Mouse (Mus musculus) heart, adult 18-20 months (tissue): ENCODE results near the gene Myof. TPM values are rescaled to one million over a fixed set of nuclear protein-coding genes. Genes with fewer than 3 reads are reported as not detected.

Experiments used
- DNase-seq, 2 experiments: peaks; one replicate each; pipeline ENCODE4 v3.0.0; 2021 to 2022; ENCODE audit warnings: mixed read lengths in 1 of 2
- total RNA-seq, 2 experiments: library from RNA; stranded (reverse); gene quantifications; 2 replicates each; pipeline ENCODE4 v1.2.3; 2021

Myof gene
- total RNA-seq, 2 experiments from 2014 or later, result 5.6 to 13.0 TPM

DNA sequence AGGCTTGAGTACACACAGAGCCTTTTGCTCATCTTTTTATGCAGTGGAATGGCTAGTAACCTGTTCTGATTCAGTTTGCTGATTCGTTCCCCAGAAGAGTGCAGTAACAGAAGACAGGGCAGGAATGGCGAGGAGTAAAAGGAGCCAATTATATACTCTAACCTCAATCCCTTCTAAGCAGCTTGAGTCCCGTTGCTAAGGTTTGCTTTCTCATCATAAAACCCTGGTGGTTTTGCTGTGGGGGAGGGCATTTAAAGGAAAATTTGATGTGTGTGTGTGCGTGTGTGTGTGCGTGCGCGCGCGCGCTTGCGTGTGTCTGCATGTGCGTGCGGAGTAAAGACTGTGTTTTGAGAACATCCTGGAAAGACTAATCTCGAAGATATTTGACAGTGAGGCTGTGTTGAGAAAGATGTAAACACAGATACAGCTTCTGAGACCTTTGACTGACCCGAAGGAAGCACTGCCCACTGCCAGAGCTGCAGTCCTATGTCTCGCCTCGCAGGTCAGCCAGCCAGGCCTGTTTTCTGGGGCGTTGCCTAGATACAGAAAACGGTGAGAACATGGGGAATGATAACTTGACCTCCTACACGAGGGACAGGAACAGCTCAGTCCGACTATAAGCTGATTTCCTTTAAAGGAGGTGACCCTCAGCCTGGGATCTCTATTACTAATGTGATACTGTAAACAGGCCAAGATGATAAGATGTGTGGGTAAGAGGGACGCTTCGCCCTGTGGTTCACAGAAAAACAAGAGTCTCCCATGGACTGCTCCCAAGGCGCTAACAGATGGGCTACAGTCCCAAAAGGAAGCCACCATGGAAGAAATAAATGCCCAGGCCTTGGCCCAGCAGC is 39.5 kb downstream of the Myof start:
- DNase-seq, result peak; percentile 56 to 66

GRCm38 (mm10) chr19:38002816-38003215 is 40.6 kb downstream of the Myof start:
- no peak for DNase-seq

GRCm38 (mm10) chr19:38000990-38001389 is 42.4 kb downstream of the Myof start:
- no peak for DNase-seq

GRCm38 (mm10) chr19:37999941-38000340 is 43.4 kb downstream of the Myof start:
- no peak for DNase-seq

DNA sequence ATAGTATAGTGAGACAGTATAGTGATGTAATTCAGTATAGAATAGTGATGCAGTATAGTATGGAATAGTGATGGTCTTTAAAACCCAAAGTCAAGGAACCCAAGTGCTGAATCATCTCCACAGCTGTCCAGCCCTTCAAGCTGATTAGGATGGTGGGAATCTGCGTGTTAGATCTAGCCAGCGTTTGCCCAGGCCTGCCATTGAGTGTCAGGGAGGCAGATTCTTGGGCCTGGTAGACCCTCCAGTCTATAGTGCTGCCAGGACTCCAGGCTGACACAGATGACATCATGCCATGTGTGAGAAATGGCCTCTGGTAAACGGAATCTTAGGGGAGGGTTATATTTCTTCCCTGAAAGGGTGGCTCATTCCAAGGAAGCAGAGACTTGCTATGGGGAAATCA is 49.1 kb downstream of the Myof start:
- no peak for DNase-seq

- DNase-seq, result no peak
Observed at GRCm38 (mm10) chr19:37992184-37992554, 51.2 kb downstream of the Myof start.

GRCm38 (mm10) chr19:37991399-37992183 is 51.8 kb downstream of the Myof start:
- peak; percentile 55 to 72 for DNase-seq

- DNase-seq, result no peak
Observed at GRCm38 (mm10) chr19:37989971-37990370, 53.4 kb downstream of the Myof start.

- DNase-seq, result peak; percentile 12 to 17
Observed at GRCm38 (mm10) chr19:37988156-37988555, 55.2 kb downstream of the Myof start.

DNA sequence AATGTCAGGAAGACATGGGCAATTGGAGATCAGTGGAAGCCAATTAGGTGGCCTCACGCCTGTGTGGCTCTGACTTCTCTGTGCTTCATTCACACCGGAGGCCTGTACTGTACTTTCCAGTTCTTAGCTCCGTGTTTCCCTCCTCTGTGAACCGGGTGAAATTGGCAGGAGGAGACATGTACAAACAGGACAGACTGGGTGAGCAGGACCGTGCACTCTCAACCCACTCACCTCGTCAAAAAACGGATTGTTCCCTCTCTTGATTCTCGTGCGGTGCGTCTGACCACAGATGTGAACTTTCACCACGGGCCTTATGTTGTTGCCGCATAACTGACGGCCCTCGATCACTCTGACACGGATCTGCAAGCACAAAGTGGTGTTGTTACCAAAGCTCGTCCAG is 57.6 kb downstream of the Myof start:
- no peak for DNase-seq

GRCm38 (mm10) chr19:37975951-37976350 is 67.4 kb downstream of the Myof start:
- DNase-seq, result no peak

DNA sequence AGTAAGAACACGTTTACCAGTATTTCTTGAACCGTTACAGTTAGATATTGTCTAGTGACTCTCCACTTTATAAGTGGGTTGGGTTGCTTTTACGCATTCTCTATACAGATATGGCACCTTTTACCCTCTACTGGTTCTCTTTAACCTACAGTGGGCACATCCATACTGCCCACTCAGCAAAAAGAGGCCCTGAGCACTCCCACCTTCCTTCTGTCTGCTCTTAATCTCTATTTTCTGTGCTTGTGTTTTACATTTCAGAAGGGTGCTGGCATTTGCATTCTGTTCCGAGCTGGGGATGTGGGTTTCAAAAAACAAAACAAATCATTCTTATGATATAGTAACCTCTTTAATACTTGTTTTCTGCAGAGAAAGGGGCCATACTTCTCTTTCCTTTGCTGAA is 72.8 kb downstream of the Myof start:
- no peak for DNase-seq

DNA sequence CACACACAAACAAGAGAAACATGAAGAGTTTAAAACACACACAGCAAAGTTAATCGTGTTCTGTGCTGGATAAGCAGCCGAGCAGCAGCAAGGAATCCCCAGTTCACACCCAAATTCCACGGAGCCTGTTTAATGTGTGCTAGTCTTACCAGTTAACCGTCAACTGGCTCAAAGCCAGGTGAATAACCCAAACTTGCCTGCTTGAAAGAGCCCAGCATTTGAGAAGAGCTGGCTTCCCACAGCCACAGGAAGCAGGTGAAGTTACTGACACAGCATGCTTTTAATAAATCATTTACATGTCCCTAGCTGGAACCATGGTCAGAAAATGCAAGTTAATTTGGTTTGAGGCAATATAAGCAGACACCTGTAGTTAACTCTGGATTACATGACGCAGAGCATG is 73.4 kb downstream of the Myof start:
- no peak for DNase-seq

DNA sequence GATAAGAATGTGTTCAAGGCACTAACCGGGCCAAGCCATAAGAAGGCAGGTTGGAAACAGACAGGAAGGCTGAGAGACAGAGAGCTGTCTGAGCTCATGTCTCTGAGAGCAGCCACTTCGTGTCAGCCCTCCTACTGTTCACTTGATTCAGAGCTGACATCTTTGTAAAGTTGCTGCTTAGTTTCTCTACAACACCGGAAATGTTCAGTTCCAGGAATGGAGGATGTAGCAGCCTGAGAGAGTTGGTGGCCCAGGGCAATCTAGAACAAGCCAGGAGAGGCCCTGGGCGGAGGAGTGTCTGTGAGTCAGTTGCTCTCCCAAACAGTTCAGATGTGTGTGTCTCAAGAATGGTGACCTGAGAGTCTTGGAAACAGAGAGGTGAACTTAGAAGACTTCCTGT is 77.5 kb downstream of the Myof start:
- DNase-seq, result no peak

DNA sequence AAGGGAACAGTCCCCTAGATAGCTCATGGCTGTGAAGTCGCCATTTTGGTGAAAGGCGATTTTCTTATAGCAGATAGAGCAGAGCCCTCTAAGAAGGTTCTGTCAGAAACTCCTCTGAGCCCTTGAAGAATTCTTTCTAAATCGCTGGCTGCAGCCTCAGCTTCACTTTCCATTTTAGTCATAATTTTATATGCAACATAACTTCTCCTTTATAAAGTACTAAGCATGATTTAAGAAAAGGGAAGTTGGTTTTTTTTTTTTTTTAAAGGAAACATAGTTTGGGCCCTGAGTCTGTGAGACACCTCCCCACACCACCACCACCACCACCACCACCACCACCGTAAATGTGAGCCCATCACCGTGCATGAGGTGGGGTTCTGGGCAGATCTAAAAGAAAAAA is 80.0 kb downstream of the Myof start:
- DNase-seq, result peak in 1 of 2 experiments; percentile 37

- no peak for DNase-seq
Observed at GRCm38 (mm10) chr19:37960791-37961190, 82.6 kb downstream of the Myof start.

- no peak for DNase-seq
Observed at GRCm38 (mm10) chr19:37959543-37960215, 83.7 kb downstream of the Myof start.

DNA sequence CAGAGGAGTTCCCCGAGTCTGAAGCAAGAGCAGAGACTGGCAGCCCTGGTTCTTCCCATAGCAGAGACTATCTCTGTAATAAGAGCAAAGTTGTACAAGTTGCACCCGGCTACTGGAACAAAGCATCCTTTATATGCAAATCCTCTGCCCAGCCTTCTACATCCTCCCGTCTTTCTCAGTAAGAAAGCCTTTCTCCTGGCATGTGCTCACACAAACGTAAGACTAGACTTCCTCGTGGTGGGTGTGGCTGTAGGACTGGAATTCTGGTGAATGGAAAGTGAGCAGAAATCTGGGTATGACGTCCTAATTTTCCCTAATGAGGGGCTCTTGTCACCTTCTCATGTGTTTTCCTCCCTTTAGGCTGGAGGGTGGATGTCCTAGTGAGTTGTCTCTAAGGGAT is 84.3 kb downstream of the Myof start:
- DNase-seq, result no peak

DNA sequence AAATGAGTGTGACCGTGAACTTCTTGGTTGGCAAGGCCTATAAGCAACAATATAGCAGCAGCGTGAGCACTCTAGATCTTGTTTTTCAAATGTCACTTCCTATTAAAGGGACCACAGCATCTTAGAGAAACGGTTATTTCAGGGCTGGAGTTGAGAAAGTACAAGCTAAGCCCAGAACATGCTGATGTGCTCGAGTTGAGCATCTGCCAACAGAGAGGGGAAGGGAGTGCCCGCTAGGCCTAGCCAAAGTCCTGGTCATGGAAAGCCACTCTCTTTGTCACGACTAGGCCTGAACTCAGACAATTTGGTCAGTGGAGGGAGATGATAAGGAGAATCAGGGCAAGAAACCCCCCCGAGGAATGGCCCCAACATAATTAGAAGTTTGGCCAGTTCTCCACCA is 86.1 kb downstream of the Myof start:
- DNase-seq, result peak; percentile 79 to 90

- peak; percentile 20 to 35 for DNase-seq
Observed at GRCm38 (mm10) chr19:37956006-37956405, 87.4 kb downstream of the Myof start.

GRCm38 (mm10) chr19:37955425-37956001 is 87.9 kb downstream of the Myof start:
- DNase-seq, result peak; percentile 82 to 91

DNA sequence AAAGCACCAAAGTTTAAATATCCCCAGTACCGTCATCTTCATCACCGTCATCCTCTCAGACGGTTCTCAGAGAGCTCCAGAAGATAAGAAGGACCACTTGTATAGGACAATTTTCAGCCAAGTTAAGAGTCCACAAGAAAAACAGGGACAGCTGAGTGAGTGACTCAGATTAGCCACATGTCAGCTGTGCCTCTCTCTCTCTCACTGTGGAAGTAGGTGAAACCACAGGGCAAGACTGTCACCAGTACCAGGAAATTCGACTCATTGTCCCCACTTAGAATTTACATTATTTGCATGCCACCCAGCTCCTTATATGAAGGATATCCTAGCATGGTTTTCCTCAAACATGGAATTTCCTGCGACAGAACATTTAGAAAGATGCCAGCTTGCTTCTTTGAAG is 88.6 kb downstream of the Myof start:
- no peak for DNase-seq

GRCm38 (mm10) chr19:37954236-37954635 is 89.1 kb downstream of the Myof start:
- no peak for DNase-seq
